Mouse (Mus musculus) heart, postnatal 0 days (tissue): ENCODE measurements around the gene Hunk. TPM values are rescaled to one million over a fixed set of nuclear protein-coding genes. Genes with fewer than 3 reads are reported as not detected.

Experiments
- ATAC-seq: fragments of 200-750 bp; cut with Nextera tagmentation; 2 replicates; pipeline ENCODE4 v1.8.0; 2017; ENCODE audit warnings: low read depth, moderate number of reproducible peaks, moderate library complexity; ENCODE audit not compliant: insufficient read depth
- DNase-seq: peaks from one replicate; pipeline ENCODE4 v3.0.0-alpha.2; 2016; ENCODE audit warnings: low spot score
- H3K27ac ChIP-seq: fragments of 300-500 bp; sonication (generic); 2 replicates; pipeline ENCODE4 v1.5.1; 2014; ENCODE audit warnings: low read depth, mild to moderate bottlenecking
- H3K27me3 ChIP-seq: fragments of 300-500 bp; sonication (generic); 2 replicates; pipeline ENCODE4 v1.6.1; 2014; ENCODE audit warnings: low read length, mixed read lengths; ENCODE audit not compliant: control insufficient read depth, insufficient read depth
- H3K36me3 ChIP-seq: fragments of 300-500 bp; sonication (generic); replicated peaks from 2 replicates; pipeline ENCODE4 v1.6.1; 2014; ENCODE audit warnings: low read length, mixed read lengths; ENCODE audit not compliant: control insufficient read depth, insufficient read depth
- H3K4me1 ChIP-seq: fragments of 300-500 bp; sonication (generic); 2 replicates; pipeline ENCODE4 v1.6.1; 2014; ENCODE audit warnings: antibody characterized with exemption; ENCODE audit not compliant: control insufficient read depth, insufficient read depth
- H3K4me2 ChIP-seq: fragments of 300-500 bp; sonication (generic); 2 replicates; pipeline ENCODE4 v1.6.1; 2014; ENCODE audit warnings: low read depth, mild to moderate bottlenecking, low read length, moderate library complexity
- H3K4me3 ChIP-seq: fragments of 300-500 bp; sonication (generic); 2 replicates; pipeline ENCODE4 v1.5.1; 2014; ENCODE audit warnings: low read depth, low read length
- H3K9ac ChIP-seq: fragments of 300-500 bp; sonication (generic); replicated peaks from 2 replicates; pipeline ENCODE4 v1.6.1; 2014; ENCODE audit warnings: low read depth, low read length, mixed read lengths
- H3K9me3 ChIP-seq: fragments of 300-500 bp; sonication (generic); replicated peaks from 2 replicates; pipeline ENCODE4 v1.6.1; 2016; ENCODE audit warnings: low read length; ENCODE audit not compliant: control insufficient read depth
- CTCF ChIP-seq: IDR thresholded peaks from 2 replicates; pipeline ENCODE4 v1.5.1; 2016; ENCODE audit warnings: antibody characterized with exemption, control low read depth, low read depth
- EP300 ChIP-seq: IDR thresholded peaks from 2 replicates; pipeline ENCODE4 v1.6.1; 2016; ENCODE audit warnings: antibody characterized with exemption, low read depth
- WGBS: fragments of 180-500 bp; shearing (Covaris S2); extraction: QIAGEN DNeasy Blood & Tissue Kit; methylation state at CpG from one replicate; pipeline ENCODE4 v1.1.7; 2014; 5-methylcytosine and 5-hydroxymethylcytosine counted together
- polyA plus RNA-seq: library from polyadenylated mRNA; unstranded; fragments of >200 nt; fragmentation: Nextera tagmentation; extraction: Ambion mirVana; gene quantifications from 2 replicates; pipeline ENCODE4 v1.2.1, GENCODE M21; 2015
- total RNA-seq: library from RNA; depleted of rRNA; stranded (reverse); fragments of >200 nt; gene quantifications from 2 replicates; pipeline ENCODE4 v1.2.3, GENCODE M21; 2014; ENCODE audit warnings: low replicate concordance

The Hunk gene
- total and polyA plus RNA-seq, 2 experiments from 2014 or later: 1.6 to 3.3 TPM

GRCm38 (mm10) chr16:90475701-90476229 is 90.0 kb downstream of the Hunk start:
- 84% methylated on average over 16 of the region's 16 CpGs for WGBS
- DNase-seq: no peak
- Histone ChIP-seq H3K4me3 (no peak overlapping the region), H3K36me3 (peaks cover 41% of the 10 kb centered on the region), H3K4me1 (no peaks in the 10 kb centered on the region), H3K9ac (no peak overlapping the region), H3K27ac (no peak overlapping the region), H3K27me3 (no peaks in the 10 kb centered on the region), H3K9me3 (no peaks in the 10 kb centered on the region), H3K4me2 (no peak overlapping the region)
- no peak for ATAC-seq
- TF ChIP-seq CTCF (no peak), EP300 (no peak)

GRCm38 (mm10) chr16:90481612-90482011 is 95.8 kb downstream of the Hunk start:
- no peaks in the 10 kb centered on the region for H3K27me3 ChIP-seq
- H3K4me1 ChIP-seq: no peaks in the 10 kb centered on the region
- H3K27ac ChIP-seq: no peak overlapping the region
- no peak overlapping the region for H3K4me3 ChIP-seq
- H3K4me2 ChIP-seq: no peak overlapping the region
- no peak for DNase-seq
- TF ChIP-seq CTCF: no peak
- TF ChIP-seq EP300: no peak
- no peak overlapping the region for H3K9ac ChIP-seq
- 90% methylated on average over 5 of the region's 5 CpGs for WGBS
- peaks cover 34% of the 10 kb centered on the region for H3K36me3 ChIP-seq
- H3K9me3 ChIP-seq: no peaks in the 10 kb centered on the region
- ATAC-seq: no peak

- Histone ChIP-seq H3K4me3 (no peak overlapping the region), H3K9me3 (no peaks in the 10 kb centered on the region), H3K9ac (no peak overlapping the region), H3K4me2 (no peak overlapping the region), H3K27me3 (no peaks in the 10 kb centered on the region), H3K4me1 (no peaks in the 10 kb centered on the region), H3K36me3 (peaks cover 35% of the 10 kb centered on the region), H3K27ac (no peak overlapping the region)
- no peak for TF ChIP-seq EP300
- no peak for TF ChIP-seq CTCF
- ATAC-seq: no peak
- WGBS: 85% methylated on average over 6 of the region's 6 CpGs
- DNase-seq: no peak
Observed at GRCm38 (mm10) chr16:90483341-90483740, 97.5 kb downstream of the Hunk start.

- H3K27me3 ChIP-seq: no peaks in the 10 kb centered on the region
- no peak for DNase-seq
- WGBS: 94% methylated on average over 7 of the region's 7 CpGs
- H3K4me3 ChIP-seq: no peak overlapping the region
- no peaks in the 10 kb centered on the region for H3K4me1 ChIP-seq
- H3K36me3 ChIP-seq: peaks cover 31% of the 10 kb centered on the region
- ATAC-seq: no peak
- H3K9ac ChIP-seq: no peak overlapping the region
- H3K4me2 ChIP-seq: no peak overlapping the region
- TF ChIP-seq EP300 (no peak), CTCF (no peak)
- H3K9me3 ChIP-seq: no peaks in the 10 kb centered on the region
- H3K27ac ChIP-seq: no peak overlapping the region
Observed at GRCm38 (mm10) chr16:90485125-90485524, 99.3 kb downstream of the Hunk start.

- ATAC-seq (no peak), DNase-seq (no peak)
Observed at GRCm38 (mm10) chr16:90485599-90485998, 99.8 kb downstream of the Hunk start.

GRCm38 (mm10) chr16:90490066-90490465 is 104.3 kb downstream of the Hunk start:
- H3K27ac ChIP-seq: no peak overlapping the region
- no peak overlapping the region for H3K4me3 ChIP-seq
- H3K27me3 ChIP-seq: no peaks in the 10 kb centered on the region
- no peak overlapping the region for H3K9ac ChIP-seq
- no peaks in the 10 kb centered on the region for H3K9me3 ChIP-seq
- no peak overlapping the region for H3K4me2 ChIP-seq
- peaks cover 25% of the 10 kb centered on the region; the same call in 1 of the 2 replicates for H3K36me3 ChIP-seq
- DNase-seq (no peak), ATAC-seq (no peak)
- H3K4me1 ChIP-seq: no peaks in the 10 kb centered on the region
- WGBS: 61% methylated on average over 4 of the region's 4 CpGs
- TF ChIP-seq CTCF: no peak
- TF ChIP-seq EP300: no peak

More at GRCm38 (mm10) chr16:90485599-90485998, 99.8 kb downstream of the Hunk start:
- Histone ChIP-seq H3K9ac (no peak overlapping the region), H3K36me3 (peaks cover 29% of the 10 kb centered on the region), H3K9me3 (no peaks in the 10 kb centered on the region), H3K27ac (no peak overlapping the region), H3K4me1 (no peaks in the 10 kb centered on the region), H3K27me3 (no peaks in the 10 kb centered on the region), H3K4me3 (no peak overlapping the region), H3K4me2 (no peak overlapping the region)
- no peak for TF ChIP-seq CTCF
- 89% methylated on average over 4 of the region's 4 CpGs for WGBS
